Mouse (Mus musculus): Measurements from ENCODE around the gene Stap2. TPM values are rescaled to one million over a fixed set of nuclear protein-coding genes. Genes with fewer than 3 reads are reported as not detected.

The Stap2 gene
- polyA plus RNA-seq (2015; fragmentation: Nextera tagmentation; extraction: Ambion mirVana): 17.4 and 18.3 TPM in 2 replicates

DNA sequence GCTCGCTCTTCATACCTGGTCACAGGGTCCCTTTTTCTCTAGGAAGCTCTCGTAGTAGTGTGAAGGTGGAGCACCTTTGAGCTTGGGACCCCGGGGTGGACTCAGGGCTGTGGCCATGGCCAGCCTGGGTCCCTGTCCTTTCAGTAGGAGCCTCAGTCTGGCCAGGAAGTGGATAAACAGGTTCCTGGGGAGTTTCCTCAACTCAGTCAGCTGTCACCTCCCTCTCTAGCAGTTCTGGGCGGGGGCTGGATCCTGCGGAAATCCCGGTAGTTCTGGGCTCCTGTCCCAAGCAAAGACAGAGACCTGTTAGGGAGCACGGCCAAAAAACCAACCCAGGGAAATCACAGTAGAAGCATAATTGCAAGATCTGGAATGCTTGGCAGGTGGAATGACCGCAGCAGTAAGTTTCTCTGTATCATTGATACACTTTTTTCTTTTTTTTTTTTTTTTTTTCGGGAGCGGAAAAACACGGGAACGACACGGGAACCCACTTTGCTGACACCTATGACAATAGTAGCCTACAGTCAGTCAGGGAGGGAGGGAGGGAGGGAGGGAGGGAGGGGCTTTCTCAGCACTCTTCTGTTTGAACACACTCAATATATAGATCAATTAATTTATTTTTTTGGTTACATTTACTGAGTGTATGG is at the start of gene Stap2, which contains the start of gene Mpnd:
Gene Stap2, minus strand, starts transcription at position 170 of the 647 bp plus-strand sequence.
Gene Mpnd, plus strand, starts transcription at position 297 of the 647 bp plus-strand sequence.
- Histone ChIP-seq H3K27me3 (peaks cover 3% of the 10 kb centered on the region; the same call in 1 of the 2 replicates), H3K9me3 (no peaks in the 10 kb centered on the region), H3K4me1 (peaks cover 19% of the 10 kb centered on the region), H3K4me3 (peak within 1 kb of the TSS; percentile 29), H3K36me3 (no peaks in the 10 kb centered on the region), H3K27ac (peak within 1 kb of the TSS; percentile 38; the same call in 1 of the 2 replicates), H3K4me2 (peak within 1 kb of the TSS; percentile 47), H3K9ac (peak within 1 kb of the TSS; percentile 31; the same call in 1 of the 2 replicates)
- 28% methylated on average over 13 of the region's 13 CpGs for WGBS
- no peak for ATAC-seq (ENCODE audit: borderline replicate concordance, extremely low read depth, low FRiP score, low TSS enrichment)

GRCm38 (mm10) chr17:56054938-56055337 is 49.6 kb upstream of the Stap2 start:
- ATAC-seq (ENCODE audit: borderline replicate concordance, extremely low read depth, low FRiP score, low TSS enrichment): no peak
- H3K4me3 ChIP-seq: no peak overlapping the region
- H3K4me1 ChIP-seq: no peaks in the 10 kb centered on the region

GRCm38 (mm10) chr17:56051369-56051768 is 46.0 kb upstream of the Stap2 start:
- no peaks in the 10 kb centered on the region for H3K4me1 ChIP-seq
- 74% methylated on average over 5 of the region's 5 CpGs for WGBS
- H3K36me3 ChIP-seq: peaks cover 71% of the 10 kb centered on the region
- H3K27ac ChIP-seq: no peak overlapping the region
- no peak overlapping the region for H3K9ac ChIP-seq
- no peaks in the 10 kb centered on the region for H3K27me3 ChIP-seq
- H3K4me3 ChIP-seq: no peak overlapping the region
- ATAC-seq (ENCODE audit: borderline replicate concordance, extremely low read depth, low FRiP score, low TSS enrichment): no peak
- no peak overlapping the region for H3K4me2 ChIP-seq
- H3K9me3 ChIP-seq: no peaks in the 10 kb centered on the region

More at GRCm38 (mm10) chr17:56054938-56055337, 49.6 kb upstream of the Stap2 start:
- Histone ChIP-seq H3K27ac (no peak overlapping the region), H3K27me3 (no peaks in the 10 kb centered on the region), H3K9me3 (no peaks in the 10 kb centered on the region), H3K9ac (no peak overlapping the region), H3K4me2 (no peak overlapping the region), H3K36me3 (peaks cover 71% of the 10 kb centered on the region)

- no peaks in the 10 kb centered on the region for H3K9me3 ChIP-seq
- H3K4me3 ChIP-seq: peak overlapping the region; percentile 93
- no peaks in the 10 kb centered on the region for H3K27me3 ChIP-seq
- peak overlapping the region; percentile 89 for H3K4me2 ChIP-seq
- ATAC-seq (ENCODE audit: borderline replicate concordance, extremely low read depth, low FRiP score, low TSS enrichment): no peak
- WGBS: 2% methylated on average over 12 of the region's 12 CpGs
- peaks cover 21% of the 10 kb centered on the region for H3K36me3 ChIP-seq
- peak overlapping the region; percentile 96 for H3K9ac ChIP-seq
- H3K27ac ChIP-seq: peak overlapping the region; percentile 91
- H3K4me1 ChIP-seq: peaks cover 19% of the 10 kb centered on the region
Observed at GRCm38 (mm10) chr17:56040857-56041163, 35.4 kb upstream of the Stap2 start.

- WGBS: under 1% methylated on average over 67 of the region's 68 CpGs
- Histone ChIP-seq H3K27me3 (no peaks in the 10 kb centered on the region), H3K4me2 (peak within 1 kb of the TSS; percentile 89), H3K27ac (peak within 1 kb of the TSS; percentile 91), H3K9ac (peak within 1 kb of the TSS; percentile 96), H3K36me3 (peaks cover 16% of the 10 kb centered on the region), H3K9me3 (no peaks in the 10 kb centered on the region), H3K4me1 (peaks cover 24% of the 10 kb centered on the region), H3K4me3 (peak within 1 kb of the TSS; percentile 93)
- ATAC-seq (ENCODE audit: borderline replicate concordance, extremely low read depth, low FRiP score, low TSS enrichment): peak; percentile 88
Observed at GRCm38 (mm10) chr17:56040030-56040856, 34.9 kb upstream of the Stap2 start, which contains the start of gene Chaf1a. Chaf1a (plus strand) TSS chr17:56040439.

- peaks cover 33% of the 10 kb centered on the region for H3K4me1 ChIP-seq
- peaks cover 10% of the 10 kb centered on the region for H3K36me3 ChIP-seq
- no peaks in the 10 kb centered on the region for H3K9me3 ChIP-seq
- no peak for ATAC-seq (ENCODE audit: borderline replicate concordance, extremely low read depth, low FRiP score, low TSS enrichment)
- H3K9ac ChIP-seq: no peak overlapping the region
- H3K27me3 ChIP-seq: no peaks in the 10 kb centered on the region
- H3K27ac ChIP-seq: no peak overlapping the region
- H3K4me3 ChIP-seq: peak overlapping the region; percentile 93
- WGBS: 69% methylated on average over 4 of the region's 4 CpGs
- H3K4me2 ChIP-seq: peak overlapping the region; percentile 89
Observed at GRCm38 (mm10) chr17:56039345-56039744, 34.0 kb upstream of the Stap2 start.

- Histone ChIP-seq H3K9ac (no peak overlapping the region), H3K4me3 (no peak overlapping the region), H3K27me3 (no peaks in the 10 kb centered on the region), H3K36me3 (0 out of 2 replicates have a peak, but pooled peaks cover 7% of the 10 kb centered on the region), H3K9me3 (no peaks in the 10 kb centered on the region), H3K27ac (no peak overlapping the region), H3K4me2 (no peak overlapping the region), H3K4me1 (peaks cover 36% of the 10 kb centered on the region)
- ATAC-seq (ENCODE audit: borderline replicate concordance, extremely low read depth, low FRiP score, low TSS enrichment): no peak
- WGBS: 78% methylated on average over 8 of the region's 8 CpGs
Observed at GRCm38 (mm10) chr17:56038583-56039261, 33.3 kb upstream of the Stap2 start.

- no peak for ATAC-seq (ENCODE audit: borderline replicate concordance, extremely low read depth, low FRiP score, low TSS enrichment)
- WGBS: 31% methylated on average over 13 of the region's 13 CpGs
Observed at GRCm38 (mm10) chr17:56036901-56037287, 31.5 kb upstream of the Stap2 start.

DNA sequence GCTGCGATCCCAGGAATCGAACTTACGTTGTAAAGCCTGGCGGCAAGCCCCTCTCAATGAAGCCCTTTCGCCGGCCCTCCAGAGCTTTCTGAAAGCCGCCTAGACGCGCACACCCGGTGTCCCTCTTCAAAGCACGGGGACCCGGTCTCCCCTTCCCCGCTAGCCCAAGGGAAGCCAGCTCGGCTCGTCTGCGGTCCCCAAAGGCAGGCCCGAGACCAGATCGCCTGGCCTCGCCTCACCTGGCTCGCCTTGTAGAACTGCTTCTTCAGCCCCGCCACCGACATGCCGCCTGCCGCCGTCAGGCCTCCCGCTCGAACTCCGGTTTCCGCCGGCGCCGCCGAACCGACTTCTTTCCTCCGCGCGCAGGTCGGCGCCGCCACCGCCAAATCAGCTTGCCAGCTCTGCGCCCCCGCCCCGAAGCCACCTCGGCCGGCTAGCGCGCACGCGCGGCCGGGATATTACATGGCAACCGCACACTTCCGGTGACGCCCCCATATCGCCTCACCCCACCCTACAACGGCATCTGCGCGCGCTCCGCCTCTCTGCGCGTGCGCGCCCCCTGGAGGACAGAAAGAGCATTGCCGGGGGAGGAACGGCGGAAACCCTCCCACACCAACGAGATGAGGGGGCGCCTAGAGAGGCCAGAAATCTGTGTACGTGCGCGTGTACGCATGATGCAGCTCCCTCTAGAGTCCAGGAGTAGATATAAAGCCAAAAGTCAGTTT is 31.0 kb upstream of the Stap2 start, which contains the start of gene Sh3gl1:
Gene Sh3gl1, minus strand, starts transcription at position 460 of the 725 bp plus-strand sequence.
- Histone ChIP-seq H3K4me3 (peak within 1 kb of the TSS; percentile 88), H3K27me3 (no peaks in the 10 kb centered on the region), H3K4me1 (peaks cover 44% of the 10 kb centered on the region), H3K9ac (peak within 1 kb of the TSS; percentile 93), H3K36me3 (0 out of 2 replicates have a peak, but pooled peaks cover 6% of the 10 kb centered on the region), H3K4me2 (peak within 1 kb of the TSS; percentile 68), H3K27ac (peak within 1 kb of the TSS; percentile 88), H3K9me3 (no peaks in the 10 kb centered on the region)
- peak; percentile 90 for ATAC-seq (ENCODE audit: borderline replicate concordance, extremely low read depth, low FRiP score, low TSS enrichment)
- under 1% methylated on average over 74 of the region's 74 CpGs for WGBS

More at GRCm38 (mm10) chr17:56036901-56037287, 31.5 kb upstream of the Stap2 start:
- Histone ChIP-seq H3K9ac (peak overlapping the region; percentile 37; the same call in 1 of the 2 replicates), H3K9me3 (no peaks in the 10 kb centered on the region), H3K36me3 (0 out of 2 replicates have a peak, but pooled peaks cover 6% of the 10 kb centered on the region), H3K27ac (no peak overlapping the region), H3K4me3 (peak overlapping the region; percentile 31), H3K27me3 (no peaks in the 10 kb centered on the region), H3K4me1 (peaks cover 49% of the 10 kb centered on the region), H3K4me2 (peak overlapping the region; percentile 53)

- WGBS: 51% methylated on average over 4 of the region's 4 CpGs
- Histone ChIP-seq H3K4me1 (peaks cover 43% of the 10 kb centered on the region), H3K4me2 (peak overlapping the region; percentile 68), H3K36me3 (peaks cover 11% of the 10 kb centered on the region; the same call in 1 of the 2 replicates), H3K27ac (no peak overlapping the region), H3K27me3 (no peaks in the 10 kb centered on the region), H3K9ac (peak overlapping the region; percentile 93), H3K4me3 (peak overlapping the region; percentile 88), H3K9me3 (no peaks in the 10 kb centered on the region)
- ATAC-seq (ENCODE audit: borderline replicate concordance, extremely low read depth, low FRiP score, low TSS enrichment): no peak
Observed at GRCm38 (mm10) chr17:56035216-56035615, 29.8 kb upstream of the Stap2 start.

- ATAC-seq (ENCODE audit: borderline replicate concordance, extremely low read depth, low FRiP score, low TSS enrichment): no peak
- Histone ChIP-seq H3K9ac (peak overlapping the region; percentile 93), H3K4me1 (peaks cover 43% of the 10 kb centered on the region), H3K36me3 (peaks cover 13% of the 10 kb centered on the region; the same call in 1 of the 2 replicates), H3K9me3 (no peaks in the 10 kb centered on the region), H3K4me3 (peak overlapping the region; percentile 88), H3K4me2 (peak overlapping the region; percentile 68), H3K27me3 (no peaks in the 10 kb centered on the region), H3K27ac (no peak overlapping the region)
- WGBS: 70% methylated on average over 6 of the region's 6 CpGs
Observed at GRCm38 (mm10) chr17:56034726-56035100, 29.3 kb upstream of the Stap2 start.
